Mouse (Mus musculus) spleen, adult 2 months (tissue): Measurements from ENCODE around the gene Grb14. TPM values are rescaled to one million over a fixed set of nuclear protein-coding genes. Genes with fewer than 3 reads are reported as not detected.

Experiments used
- DNase-seq, 2 experiments: peaks; one replicate each; pipeline versions ENCODE4 v3.0.0 to v3.0.0-alpha.2; 2012 to 2021; ENCODE audit warnings: low spot score in 2 of 2, low read depth in 1 of 2
- H3K27ac ChIP-seq: fragments of 200-500 bp; 2 replicates; pipeline ENCODE4 v1.5.1; 2012; ENCODE audit warnings: low read length, inconsistent platforms; ENCODE audit not compliant: insufficient read depth
- H3K27me3 ChIP-seq: fragments of 200-500 bp; 2 replicates; pipeline ENCODE4 v1.6.1; 2012; ENCODE audit warnings: mild to moderate bottlenecking, moderate library complexity, low read length, inconsistent platforms; ENCODE audit not compliant: control insufficient read depth, insufficient read depth
- H3K36me3 ChIP-seq: fragments of 200-500 bp; 2 replicates; pipeline ENCODE4 v1.6.1; 2012; ENCODE audit warnings: mild to moderate bottlenecking, low read length, inconsistent platforms; ENCODE audit not compliant: control insufficient read depth, insufficient read depth
- H3K4me1 ChIP-seq: fragments of 200-500 bp; 2 replicates; pipeline ENCODE4 v1.6.1; 2011; ENCODE audit warnings: inconsistent platforms; ENCODE audit not compliant: control insufficient read depth, insufficient read depth, insufficient read length
- H3K4me3 ChIP-seq: fragments of 200-500 bp; 2 replicates; pipeline ENCODE4 v1.5.1; 2011; ENCODE audit warnings: mild to moderate bottlenecking, inconsistent platforms; ENCODE audit not compliant: insufficient read depth, insufficient read length; ENCODE audit errors: extremely low read depth
- CTCF ChIP-seq: fragments of 200-500 bp; IDR thresholded peaks from 2 replicates; pipeline ENCODE4 v1.5.1; 2011; ENCODE audit warnings: mild to moderate bottlenecking, inconsistent platforms; ENCODE audit not compliant: insufficient read depth, insufficient read length, insufficient replicate concordance; ENCODE audit errors: extremely low read depth
- POLR2A ChIP-seq: fragments of 200-500 bp; IDR thresholded peaks from 2 replicates; pipeline ENCODE4 v1.6.1; 2011; ENCODE audit warnings: low read depth, low read length, inconsistent platforms
- WGBS: fragments of 180-500 bp; shearing (Covaris S2); methylation state at CpG from one replicate; pipeline ENCODE4 v1.1.7; 2018; 5-methylcytosine and 5-hydroxymethylcytosine counted together
- polyA plus RNA-seq: library from polyadenylated mRNA; depleted of rRNA; stranded (reverse); fragments of >200 nt; gene quantifications from 2 replicates; pipeline ENCODE4 v1.2.3, GENCODE M21; 2012

The Grb14 gene
- polyA plus RNA-seq, 1 experiment = 0.44 TPM

- Histone ChIP-seq H3K27ac (no peak overlapping the region), H3K4me1 (no peaks in the 10 kb centered on the region), H3K36me3 (no peaks in the 10 kb centered on the region), H3K27me3 (no peaks in the 10 kb centered on the region), H3K4me3 (no peak overlapping the region)
- no peak for TF ChIP-seq CTCF
- no peak for TF ChIP-seq POLR2A
- no peak for DNase-seq
- WGBS = 83% methylated on average over 5 of the region's 5 CpGs
Measured at GRCm38 (mm10) chr2:64975546-64975945, 49.2 kb downstream of the Grb14 start.

GRCm38 (mm10) chr2:64974549-64974948 is 50.2 kb downstream of the Grb14 start:
- DNase-seq = no peak
- no peaks in the 10 kb centered on the region for H3K27me3 ChIP-seq
- TF ChIP-seq POLR2A (no peak), CTCF (no peak)
- 88% methylated on average over 2 of the region's 2 CpGs for WGBS
- H3K36me3 ChIP-seq = no peaks in the 10 kb centered on the region
- no peak overlapping the region for H3K4me3 ChIP-seq
- no peak overlapping the region for H3K27ac ChIP-seq
- no peaks in the 10 kb centered on the region for H3K4me1 ChIP-seq

DNA sequence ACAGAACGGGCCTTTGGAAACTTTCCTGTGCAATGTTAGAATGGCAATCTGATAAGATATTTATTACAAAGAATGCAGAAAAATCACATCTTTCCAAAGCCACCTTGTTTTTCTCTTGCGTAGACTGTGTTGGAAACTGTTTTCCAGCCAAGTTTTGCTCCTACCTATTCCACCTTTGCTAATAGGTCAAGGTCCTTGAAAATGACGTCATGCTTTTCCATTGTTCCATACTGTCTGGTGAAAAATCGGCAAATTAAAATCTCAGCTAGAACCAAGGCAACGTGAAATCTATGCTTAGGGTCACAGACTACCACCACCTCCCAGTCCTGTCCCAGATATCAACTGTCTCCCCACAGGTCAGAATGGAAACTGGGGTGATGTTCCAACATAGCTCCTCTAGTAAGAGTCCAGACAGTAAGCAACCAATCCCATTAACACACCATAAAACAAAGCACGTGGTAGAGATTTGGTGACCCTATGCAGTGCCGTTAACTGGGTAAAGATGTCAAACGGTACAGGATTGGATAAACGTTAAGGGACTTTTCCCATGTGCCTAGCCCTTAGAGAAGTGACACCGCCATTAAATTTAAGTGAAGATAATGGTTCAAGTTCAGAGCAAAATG is 50.9 kb downstream of the Grb14 start:
- DNase-seq = no peak
- no peaks in the 10 kb centered on the region for H3K4me1 ChIP-seq
- no peaks in the 10 kb centered on the region for H3K36me3 ChIP-seq
- no peak overlapping the region for H3K27ac ChIP-seq
- H3K27me3 ChIP-seq = no peaks in the 10 kb centered on the region
- 90% methylated on average over 10 of the region's 10 CpGs for WGBS
- no peak overlapping the region for H3K4me3 ChIP-seq
- no peak for TF ChIP-seq CTCF
- no peak for TF ChIP-seq POLR2A

- H3K36me3 ChIP-seq = no peaks in the 10 kb centered on the region
- no peak overlapping the region for H3K27ac ChIP-seq
- WGBS = 68% methylated on average over 1 of the region's 1 CpGs
- H3K4me3 ChIP-seq = no peak overlapping the region
- TF ChIP-seq POLR2A (no peak), CTCF (no peak)
- no peaks in the 10 kb centered on the region for H3K27me3 ChIP-seq
- no peak for DNase-seq
- H3K4me1 ChIP-seq = no peaks in the 10 kb centered on the region
Measured at GRCm38 (mm10) chr2:64973125-64973524, 51.7 kb downstream of the Grb14 start.

DNA sequence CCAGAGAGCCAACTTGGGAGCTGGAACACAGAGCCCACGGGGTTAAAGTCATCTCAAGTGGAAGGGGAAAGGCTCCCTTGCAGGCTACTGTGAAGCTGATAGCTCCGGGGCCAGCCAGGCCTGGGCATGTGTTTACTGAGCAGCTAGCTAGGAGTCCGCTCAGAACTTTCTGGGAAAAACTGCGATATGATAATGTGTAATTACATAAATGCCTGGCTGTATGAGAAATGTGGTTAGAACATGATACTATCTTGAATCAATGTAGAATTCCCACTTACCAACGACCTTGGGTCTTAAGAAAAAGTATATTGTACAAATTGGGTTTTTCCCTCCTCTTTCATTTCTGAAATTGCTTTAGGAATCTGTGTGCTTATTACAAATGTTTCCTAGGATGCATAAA is 53.0 kb downstream of the Grb14 start:
- DNase-seq = no peak
- WGBS = 74% methylated on average over 5 of the region's 5 CpGs
- H3K4me1 ChIP-seq = no peaks in the 10 kb centered on the region
- no peak overlapping the region for H3K4me3 ChIP-seq
- TF ChIP-seq CTCF (no peak), POLR2A (no peak)
- no peaks in the 10 kb centered on the region for H3K27me3 ChIP-seq
- H3K36me3 ChIP-seq = no peaks in the 10 kb centered on the region
- no peak overlapping the region for H3K27ac ChIP-seq

- DNase-seq = no peak
- Histone ChIP-seq H3K36me3 (no peaks in the 10 kb centered on the region), H3K27me3 (no peaks in the 10 kb centered on the region), H3K4me3 (no peak overlapping the region), H3K4me1 (no peaks in the 10 kb centered on the region), H3K27ac (no peak overlapping the region)
- TF ChIP-seq POLR2A (no peak), CTCF (no peak)
- 92% methylated on average over 8 of the region's 8 CpGs for WGBS
Measured at GRCm38 (mm10) chr2:64970992-64971391, 53.8 kb downstream of the Grb14 start.

- DNase-seq = no peak
- no peak overlapping the region for H3K27ac ChIP-seq
- no peak overlapping the region for H3K4me3 ChIP-seq
- H3K27me3 ChIP-seq = no peaks in the 10 kb centered on the region
- 91% methylated on average over 6 of the region's 6 CpGs for WGBS
- no peak for TF ChIP-seq CTCF
- no peak for TF ChIP-seq POLR2A
- H3K36me3 ChIP-seq = no peaks in the 10 kb centered on the region
- H3K4me1 ChIP-seq = no peaks in the 10 kb centered on the region
Measured at GRCm38 (mm10) chr2:64966893-64967444, 57.8 kb downstream of the Grb14 start.
